Mouse (Mus musculus) small intestine, adult 2 months (tissue): ENCODE measurements around the gene Polr2b.

Source experiments
- CTCF ChIP-seq: fragments of 200-500 bp; IDR thresholded peaks from 2 replicates; pipeline ENCODE4 v1.5.1; 2012; ENCODE audit warnings: low read depth, mild to moderate bottlenecking, control low read depth, inconsistent platforms, low read length, moderate library complexity, mixed read lengths; ENCODE audit not compliant: insufficient replicate concordance, insufficient read length; ENCODE audit errors: extremely low read depth
- POLR2A ChIP-seq: fragments of 200-500 bp; IDR thresholded peaks from 2 replicates; pipeline ENCODE4 v1.6.1; 2012; ENCODE audit warnings: low read depth, mild to moderate bottlenecking, control low read depth, inconsistent platforms, low read length, moderate library complexity

- TF ChIP-seq CTCF (no peak), POLR2A (no peak)
Measured at GRCm38 (mm10) chr5:77299486-77299885, 10.5 kb upstream of the Polr2b start.
